Mouse (Mus musculus) C2C12 (cell line): ENCODE measurements around the gene Map4k5.

Source experiments
- CTCF ChIP-seq: IDR thresholded peaks from one replicate; pipeline ENCODE4 v1.5.1; 2011; ENCODE audit not compliant: control insufficient read depth, insufficient read depth, insufficient read length
- MAX ChIP-seq: IDR thresholded peaks from one replicate; pipeline ENCODE4 v1.6.1; 2011; ENCODE audit warnings: mild to moderate bottlenecking, control low read depth

DNA sequence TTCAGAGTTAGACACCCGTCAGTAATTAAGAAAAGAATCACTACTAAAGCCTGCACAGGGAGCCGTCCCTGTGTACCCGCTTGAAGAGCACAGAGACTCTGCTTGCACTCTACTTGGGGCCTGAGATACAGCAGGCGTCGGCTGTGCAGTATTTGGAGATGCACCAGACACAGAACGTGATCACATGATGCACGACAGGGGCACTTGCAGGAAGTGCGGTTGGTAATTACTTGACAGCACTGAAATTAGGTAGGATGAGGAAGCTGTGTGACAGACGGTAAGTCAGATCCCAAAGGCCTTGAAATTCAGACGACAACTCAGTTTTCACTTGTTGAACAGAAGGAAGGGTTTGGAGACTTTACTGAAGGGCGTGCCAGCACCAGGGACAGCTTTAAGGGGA lies 54.6 kb downstream of the Map4k5 start:
- TF ChIP-seq CTCF (no peak), MAX (no peak)
